Mouse (Mus musculus): ENCODE data around the gene BC048562. TPM values are rescaled to one million over a fixed set of nuclear protein-coding genes. Genes with fewer than 3 reads are reported as not detected.

BC048562 gene
- polyA plus RNA-seq, 1 experiment from 2014 or later: not detected

GRCm38 (mm10) chr9:108453458-108453857, 17.2 kb downstream of the BC048562 start:
- no peaks in the 10 kb centered on the region for H3K36me3 ChIP-seq (ENCODE audit: control insufficient read depth, insufficient read depth, low read length)
- 43% methylated on average over 4 of the region's 4 CpGs for WGBS
- H3K27me3 ChIP-seq (ENCODE audit: control insufficient read depth, insufficient read depth, low read length): no peaks in the 10 kb centered on the region
- H3K4me3 ChIP-seq (replicated peaks; ENCODE audit: low read length): no peak overlapping the region; the same call in 1 of the 2 replicates
- H3K9me3 ChIP-seq (replicated peaks; ENCODE audit: control insufficient read depth, low read length): no peaks in the 10 kb centered on the region
- peak overlapping the region; percentile 91 for H3K4me2 ChIP-seq (ENCODE audit: low read depth, low read length)
- peak overlapping the region; percentile 79 for H3K9ac ChIP-seq (ENCODE audit: low read length)
- H3K4me1 ChIP-seq (ENCODE audit: control insufficient read depth, insufficient read depth, low read length): peaks cover 31% of the 10 kb centered on the region
- peak overlapping the region; percentile 91 for H3K27ac ChIP-seq (ENCODE audit: low read length)
- no peak for ATAC-seq (ENCODE audit: insufficient read depth, low FRiP score)

DNA sequence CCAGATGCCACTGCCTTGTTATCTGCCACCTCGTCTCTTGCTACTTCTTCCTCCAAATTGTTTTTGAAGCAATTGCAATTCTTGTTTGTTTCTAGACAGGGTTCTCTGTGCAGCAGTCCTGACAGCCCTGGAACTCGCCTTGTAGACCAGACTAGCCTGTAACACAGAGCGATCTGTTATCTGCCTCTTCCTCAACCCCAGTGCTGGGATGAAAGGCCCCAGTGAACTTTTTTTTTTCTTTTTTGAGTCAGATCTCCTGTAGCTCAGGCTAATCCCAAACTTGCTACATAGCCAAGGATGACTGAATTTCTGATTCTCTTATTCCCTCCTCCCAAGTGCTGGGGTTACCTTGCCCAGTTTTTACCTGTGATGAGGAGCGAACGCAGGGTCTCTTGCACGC, 18.1 kb downstream of the BC048562 start:
- no peak for ATAC-seq (ENCODE audit: insufficient read depth, low FRiP score)
- H3K9ac ChIP-seq (ENCODE audit: low read length): no peak overlapping the region
- H3K4me3 ChIP-seq (replicated peaks; ENCODE audit: low read length): no peak overlapping the region
- H3K4me2 ChIP-seq (ENCODE audit: low read depth, low read length): no peak overlapping the region
- peaks cover 31% of the 10 kb centered on the region for H3K4me1 ChIP-seq (ENCODE audit: control insufficient read depth, insufficient read depth, low read length)
- H3K27me3 ChIP-seq (ENCODE audit: control insufficient read depth, insufficient read depth, low read length): no peaks in the 10 kb centered on the region
- 85% methylated on average over 6 of the region's 6 CpGs for WGBS
- H3K9me3 ChIP-seq (replicated peaks; ENCODE audit: control insufficient read depth, low read length): no peaks in the 10 kb centered on the region
- no peak overlapping the region for H3K27ac ChIP-seq (ENCODE audit: low read length)
- no peaks in the 10 kb centered on the region for H3K36me3 ChIP-seq (ENCODE audit: control insufficient read depth, insufficient read depth, low read length)

DNA sequence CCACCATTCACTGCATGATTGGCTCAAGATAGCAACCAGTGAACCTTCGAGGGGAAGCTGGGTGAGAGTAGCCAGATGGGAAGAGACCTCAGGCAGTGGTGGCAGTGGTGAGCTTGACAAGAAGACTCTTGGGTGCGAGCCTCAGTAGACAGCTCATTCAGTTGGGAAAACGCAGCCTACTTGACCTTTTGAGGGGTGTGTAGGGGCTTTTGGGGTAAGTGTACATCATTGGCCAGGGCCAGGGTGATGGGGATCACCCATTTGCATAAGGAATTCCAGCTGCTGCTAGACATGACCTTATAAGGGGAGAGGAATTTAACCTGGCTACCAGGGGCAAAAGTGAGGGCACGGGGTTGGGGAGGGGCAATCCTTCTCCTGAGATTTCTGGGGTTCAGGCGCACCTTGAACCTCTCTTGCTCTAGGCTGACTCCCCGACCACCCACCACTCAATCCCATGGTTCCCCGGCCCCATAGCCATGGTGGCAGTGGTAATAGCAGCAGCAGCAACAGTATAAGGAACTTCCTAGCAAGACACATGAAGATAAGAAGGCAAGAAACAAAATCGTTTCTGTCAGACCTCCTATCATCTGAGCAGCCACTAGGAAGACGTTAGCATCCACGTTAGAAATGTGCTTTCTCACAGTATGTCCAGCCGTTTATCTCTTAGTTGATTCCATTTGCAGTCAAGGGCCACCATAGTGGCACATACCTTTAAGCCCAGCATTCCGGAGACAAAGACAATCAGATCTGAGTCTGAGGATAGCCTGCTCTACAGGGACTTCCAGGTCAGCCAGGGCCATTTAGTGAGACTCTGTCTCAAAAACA, 19.7 kb downstream of the BC048562 start:
- no peak overlapping the region for H3K27ac ChIP-seq (ENCODE audit: low read length)
- no peak overlapping the region for H3K9ac ChIP-seq (ENCODE audit: low read length)
- 66% methylated on average over 12 of the region's 12 CpGs for WGBS
- H3K36me3 ChIP-seq (ENCODE audit: control insufficient read depth, insufficient read depth, low read length): no peaks in the 10 kb centered on the region
- H3K9me3 ChIP-seq (replicated peaks; ENCODE audit: control insufficient read depth, low read length): no peaks in the 10 kb centered on the region
- ATAC-seq (ENCODE audit: insufficient read depth, low FRiP score): no peak
- no peak overlapping the region for H3K4me3 ChIP-seq (replicated peaks; ENCODE audit: low read length)
- H3K27me3 ChIP-seq (ENCODE audit: control insufficient read depth, insufficient read depth, low read length): no peaks in the 10 kb centered on the region
- no peak overlapping the region for H3K4me2 ChIP-seq (ENCODE audit: low read depth, low read length)
- peaks cover 20% of the 10 kb centered on the region for H3K4me1 ChIP-seq (ENCODE audit: control insufficient read depth, insufficient read depth, low read length)

DNA sequence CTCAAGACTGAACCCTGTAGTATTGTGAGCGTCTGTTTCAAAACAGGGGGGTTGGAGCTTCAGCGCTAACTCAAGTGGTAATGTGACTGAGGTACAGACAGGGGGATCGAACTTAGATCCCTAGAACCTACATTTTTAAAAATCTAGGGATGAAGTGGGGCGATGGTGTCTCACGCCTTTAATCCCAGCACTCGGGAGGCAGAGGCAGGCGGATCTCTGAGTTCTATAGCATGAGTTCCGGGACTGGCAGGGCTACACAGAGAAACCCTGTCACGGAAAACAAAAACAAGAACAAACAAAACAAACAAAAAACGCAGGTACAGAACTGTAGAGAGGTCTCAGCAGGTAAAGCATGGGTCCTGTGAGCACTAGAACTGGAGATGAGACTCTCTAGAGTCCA, 20.7 kb downstream of the BC048562 start:
- Histone ChIP-seq H3K27ac (ENCODE audit: low read length) (no peak overlapping the region), H3K9me3 (replicated peaks; ENCODE audit: control insufficient read depth, low read length) (no peaks in the 10 kb centered on the region), H3K36me3 (ENCODE audit: control insufficient read depth, insufficient read depth, low read length) (no peaks in the 10 kb centered on the region), H3K4me1 (ENCODE audit: control insufficient read depth, insufficient read depth, low read length) (peaks cover 21% of the 10 kb centered on the region), H3K9ac (ENCODE audit: low read length) (no peak overlapping the region), H3K4me3 (replicated peaks; ENCODE audit: low read length) (no peak overlapping the region), H3K27me3 (ENCODE audit: control insufficient read depth, insufficient read depth, low read length) (no peaks in the 10 kb centered on the region), H3K4me2 (ENCODE audit: low read depth, low read length) (no peak overlapping the region)
- no peak for ATAC-seq (ENCODE audit: insufficient read depth, low FRiP score)
- 90% methylated on average over 10 of the region's 10 CpGs for WGBS

- H3K36me3 ChIP-seq (ENCODE audit: control insufficient read depth, insufficient read depth, low read length): peaks cover 14% of the 10 kb centered on the region
- no peaks in the 10 kb centered on the region for H3K27me3 ChIP-seq (ENCODE audit: control insufficient read depth, insufficient read depth, low read length)
- no peak for ATAC-seq (ENCODE audit: insufficient read depth, low FRiP score)
- H3K27ac ChIP-seq (ENCODE audit: low read length): peak overlapping the region; percentile 94
- H3K4me1 ChIP-seq (ENCODE audit: control insufficient read depth, insufficient read depth, low read length): peaks cover 20% of the 10 kb centered on the region
- peak overlapping the region; percentile 80 for H3K4me2 ChIP-seq (ENCODE audit: low read depth, low read length)
- H3K9ac ChIP-seq (ENCODE audit: low read length): peak overlapping the region; percentile 95
- peak overlapping the region; percentile 86 for H3K4me3 ChIP-seq (replicated peaks; ENCODE audit: low read length)
- 81% methylated on average over 1 of the region's 1 CpGs for WGBS
- H3K9me3 ChIP-seq (replicated peaks; ENCODE audit: control insufficient read depth, low read length): no peaks in the 10 kb centered on the region
These were observed 23.6 kb downstream of the BC048562 start for GRCm38 (mm10) chr9:108459939-108460318.

DNA sequence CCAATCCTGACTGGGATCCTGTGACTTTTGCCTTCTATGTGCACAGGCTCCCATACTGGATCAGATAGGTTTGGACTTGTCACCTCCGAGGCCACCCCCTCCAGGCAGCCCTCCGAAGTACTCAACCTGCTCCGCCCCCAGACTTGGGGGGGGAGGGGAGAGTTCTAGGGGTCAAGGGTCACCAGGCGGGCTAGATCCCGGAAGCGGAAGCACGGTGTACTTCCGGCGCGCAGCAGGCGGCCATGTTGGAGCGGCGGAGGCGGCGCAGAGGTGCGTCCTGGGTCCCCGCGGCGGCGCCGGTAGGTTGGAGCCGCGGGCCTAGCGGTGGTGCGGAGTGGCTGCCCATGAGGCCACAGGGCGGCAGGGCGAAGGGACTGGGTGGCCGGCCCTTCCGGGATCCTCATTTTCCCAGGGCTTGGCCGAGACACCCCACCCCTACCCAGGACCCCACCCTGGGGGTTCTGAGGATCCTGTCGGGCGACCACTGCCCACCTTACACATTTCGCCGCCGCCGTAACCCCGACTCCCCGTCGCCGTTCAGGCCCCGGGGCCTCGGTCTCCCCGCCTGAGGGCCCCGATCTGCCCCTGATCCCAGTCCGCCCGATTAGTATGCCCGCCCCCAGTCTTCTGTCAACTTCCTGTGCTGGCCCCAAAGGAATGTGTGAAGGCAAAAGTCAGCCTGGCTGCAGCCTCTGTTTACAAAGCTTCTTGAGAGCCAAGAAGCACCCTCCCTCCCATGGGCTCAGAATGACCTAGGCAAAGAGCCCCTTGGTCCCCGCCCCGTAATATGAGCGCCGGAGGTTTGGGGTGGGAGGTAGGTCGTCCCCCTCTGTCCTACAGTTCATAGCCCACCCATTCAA, 24.3 kb downstream of the BC048562 start, which contains the start of gene Ccdc71:
Gene Ccdc71 (plus strand): TSS at position 209 of the 860 bp plus-strand sequence.
- H3K9ac ChIP-seq (ENCODE audit: low read length): peak within 1 kb of the TSS; percentile 95
- peaks cover 14% of the 10 kb centered on the region for H3K36me3 ChIP-seq (ENCODE audit: control insufficient read depth, insufficient read depth, low read length)
- H3K9me3 ChIP-seq (replicated peaks; ENCODE audit: control insufficient read depth, low read length): no peaks in the 10 kb centered on the region
- H3K4me3 ChIP-seq (replicated peaks; ENCODE audit: low read length): peak within 1 kb of the TSS; percentile 86
- ATAC-seq (ENCODE audit: insufficient read depth, low FRiP score): peak; percentile 76
- H3K27ac ChIP-seq (ENCODE audit: low read length): peak within 1 kb of the TSS; percentile 94
- under 1% methylated on average over 52 of the region's 52 CpGs for WGBS
- H3K4me1 ChIP-seq (ENCODE audit: control insufficient read depth, insufficient read depth, low read length): peaks cover 20% of the 10 kb centered on the region
- H3K27me3 ChIP-seq (ENCODE audit: control insufficient read depth, insufficient read depth, low read length): no peaks in the 10 kb centered on the region
- H3K4me2 ChIP-seq (ENCODE audit: low read depth, low read length): peak within 1 kb of the TSS; percentile 80

DNA sequence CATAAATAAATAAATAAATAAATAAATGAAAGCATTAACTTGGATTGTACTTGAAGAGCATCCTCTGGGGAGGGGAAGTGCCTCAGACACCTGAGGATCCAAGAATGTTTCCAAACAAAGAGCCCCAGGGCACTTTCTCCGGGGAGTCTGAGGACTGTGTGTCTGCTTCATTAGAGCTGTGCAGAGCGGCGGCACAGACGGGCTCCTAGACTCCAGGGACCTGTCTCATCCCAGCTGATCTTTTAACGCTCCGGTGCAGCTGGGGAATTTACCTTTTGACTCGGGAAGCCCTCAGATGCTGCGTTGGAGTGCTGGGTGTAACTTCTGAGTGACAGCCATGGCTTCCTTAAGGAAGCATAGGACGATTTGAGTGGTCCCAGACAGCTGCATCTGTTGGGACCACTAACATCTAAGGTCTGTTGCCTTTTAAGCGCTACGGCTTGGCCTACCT, 24.9 kb downstream of the BC048562 start, which contains the start of gene Klhdc8b:
Gene Klhdc8b (minus strand): TSS at position 401 of the 451 bp plus-strand sequence.
- Histone ChIP-seq H3K27ac (ENCODE audit: low read length) (peak within 1 kb of the TSS; percentile 94), H3K9me3 (replicated peaks; ENCODE audit: control insufficient read depth, low read length) (no peaks in the 10 kb centered on the region), H3K4me1 (ENCODE audit: control insufficient read depth, insufficient read depth, low read length) (peaks cover 20% of the 10 kb centered on the region), H3K27me3 (ENCODE audit: control insufficient read depth, insufficient read depth, low read length) (no peaks in the 10 kb centered on the region), H3K9ac (ENCODE audit: low read length) (peak within 1 kb of the TSS; percentile 95), H3K4me2 (ENCODE audit: low read depth, low read length) (peak within 1 kb of the TSS; percentile 80), H3K36me3 (ENCODE audit: control insufficient read depth, insufficient read depth, low read length) (peaks cover 14% of the 10 kb centered on the region), H3K4me3 (replicated peaks; ENCODE audit: low read length) (peak within 1 kb of the TSS; percentile 86)
- ATAC-seq (ENCODE audit: insufficient read depth, low FRiP score): no peak
- 17% methylated on average over 11 of the region's 11 CpGs for WGBS

- no peaks in the 10 kb centered on the region for H3K9me3 ChIP-seq (replicated peaks; ENCODE audit: control insufficient read depth, low read length)
- H3K4me2 ChIP-seq (ENCODE audit: low read depth, low read length): peak overlapping the region; percentile 80
- H3K4me1 ChIP-seq (ENCODE audit: control insufficient read depth, insufficient read depth, low read length): peaks cover 20% of the 10 kb centered on the region
- no peak for ATAC-seq (ENCODE audit: insufficient read depth, low FRiP score)
- 67% methylated on average over 5 of the region's 5 CpGs for WGBS
- H3K9ac ChIP-seq (ENCODE audit: low read length): peak overlapping the region; percentile 95
- H3K27ac ChIP-seq (ENCODE audit: low read length): peak overlapping the region; percentile 94
- peaks cover 14% of the 10 kb centered on the region for H3K36me3 ChIP-seq (ENCODE audit: control insufficient read depth, insufficient read depth, low read length)
- H3K27me3 ChIP-seq (ENCODE audit: control insufficient read depth, insufficient read depth, low read length): no peaks in the 10 kb centered on the region
- peak overlapping the region; percentile 86 for H3K4me3 ChIP-seq (replicated peaks; ENCODE audit: low read length)
These were observed 25.4 kb downstream of the BC048562 start for GRCm38 (mm10) chr9:108461675-108462074.
